Mouse (Mus musculus): Measurements from ENCODE around the gene Asb2. TPM values are rescaled to one million over a fixed set of nuclear protein-coding genes. Genes with fewer than 3 reads are reported as not detected.

Gene Asb2
- polyA plus RNA-seq (2012; rRNA removed): 24.4 and 35.1 TPM in 2 replicates

- 30% methylated on average over 14 of the region's 14 CpGs for WGBS
- no peak for TF ChIP-seq CTCF (IDR thresholded peaks at IDR 0.05; ENCODE audit: insufficient read depth, low read length)
- no peak for TF ChIP-seq POLR2A (IDR thresholded peaks at IDR 0.05; ENCODE audit: borderline replicate concordance, extremely low read depth, low read depth, low read length)
- Histone ChIP-seq H3K4me3 (replicated peaks; ENCODE audit: extremely low read depth, low read depth, low read length) (no peak within 1 kb of the TSS), H3K4me1 (ENCODE audit: control insufficient read depth, insufficient read depth, low read length) (no peaks in the 10 kb centered on the region)
- DNase-seq: no peak
Observed at GRCm38 (mm10) chr12:103355746-103356414, at the start of gene Asb2. Gene Asb2, minus strand, starts transcription at chr12:103356001.

GRCm38 (mm10) chr12:103404131-103404530 is 48.3 kb upstream of the Asb2 start:
- no peak for DNase-seq
- WGBS: 86% methylated on average over 18 of the region's 18 CpGs
- Histone ChIP-seq H3K4me1 (ENCODE audit: control insufficient read depth, insufficient read depth, low read length) (no peaks in the 10 kb centered on the region), H3K4me3 (replicated peaks; ENCODE audit: extremely low read depth, low read depth, low read length) (no peak overlapping the region)
- TF ChIP-seq CTCF (IDR thresholded peaks at IDR 0.05; ENCODE audit: insufficient read depth, low read length) (no peak), POLR2A (IDR thresholded peaks at IDR 0.05; ENCODE audit: borderline replicate concordance, extremely low read depth, low read depth, low read length) (no peak)

GRCm38 (mm10) chr12:103396751-103397150 is 41.0 kb upstream of the Asb2 start:
- no peak for DNase-seq
- no peak overlapping the region for H3K4me3 ChIP-seq (replicated peaks; ENCODE audit: extremely low read depth, low read depth, low read length)
- WGBS: 65% methylated on average over 7 of the region's 7 CpGs
- H3K4me1 ChIP-seq (ENCODE audit: control insufficient read depth, insufficient read depth, low read length): no peaks in the 10 kb centered on the region
- TF ChIP-seq POLR2A (IDR thresholded peaks at IDR 0.05; ENCODE audit: borderline replicate concordance, extremely low read depth, low read depth, low read length): no peak
- no peak for TF ChIP-seq CTCF (IDR thresholded peaks at IDR 0.05; ENCODE audit: insufficient read depth, low read length)

GRCm38 (mm10) chr12:103395486-103396275 is 39.9 kb upstream of the Asb2 start:
- H3K4me1 ChIP-seq (ENCODE audit: control insufficient read depth, insufficient read depth, low read length): no peaks in the 10 kb centered on the region
- no peak for DNase-seq
- 58% methylated on average over 12 of the region's 12 CpGs for WGBS
- TF ChIP-seq CTCF (IDR thresholded peaks at IDR 0.05; ENCODE audit: insufficient read depth, low read length): no peak
- TF ChIP-seq POLR2A (IDR thresholded peaks at IDR 0.05; ENCODE audit: borderline replicate concordance, extremely low read depth, low read depth, low read length): no peak
- H3K4me3 ChIP-seq (replicated peaks; ENCODE audit: extremely low read depth, low read depth, low read length): no peak overlapping the region

GRCm38 (mm10) chr12:103393528-103393927 is 37.7 kb upstream of the Asb2 start:
- Histone ChIP-seq H3K4me3 (replicated peaks; ENCODE audit: extremely low read depth, low read depth, low read length) (no peak overlapping the region), H3K4me1 (ENCODE audit: control insufficient read depth, insufficient read depth, low read length) (no peaks in the 10 kb centered on the region; the same call in none of the 2 replicates)
- no peak for DNase-seq
- WGBS: 46% methylated on average over 6 of the region's 6 CpGs
- TF ChIP-seq POLR2A (IDR thresholded peaks at IDR 0.05; ENCODE audit: borderline replicate concordance, extremely low read depth, low read depth, low read length): no peak
- no peak for TF ChIP-seq CTCF (IDR thresholded peaks at IDR 0.05; ENCODE audit: insufficient read depth, low read length)

GRCm38 (mm10) chr12:103391098-103391497 is 35.3 kb upstream of the Asb2 start:
- H3K4me3 ChIP-seq (replicated peaks; ENCODE audit: extremely low read depth, low read depth, low read length): no peak overlapping the region
- 52% methylated on average over 7 of the region's 7 CpGs for WGBS
- no peak for DNase-seq
- no peaks in the 10 kb centered on the region; the same call in none of the 2 replicates for H3K4me1 ChIP-seq (ENCODE audit: control insufficient read depth, insufficient read depth, low read length)
- TF ChIP-seq POLR2A (IDR thresholded peaks at IDR 0.05; ENCODE audit: borderline replicate concordance, extremely low read depth, low read depth, low read length) (no peak), CTCF (IDR thresholded peaks at IDR 0.05; ENCODE audit: insufficient read depth, low read length) (no peak)

- Histone ChIP-seq H3K4me3 (replicated peaks; ENCODE audit: extremely low read depth, low read depth, low read length) (no peak overlapping the region), H3K4me1 (ENCODE audit: control insufficient read depth, insufficient read depth, low read length) (no peaks in the 10 kb centered on the region; the same call in none of the 2 replicates)
- TF ChIP-seq POLR2A (IDR thresholded peaks at IDR 0.05; ENCODE audit: borderline replicate concordance, extremely low read depth, low read depth, low read length) (no peak), CTCF (IDR thresholded peaks at IDR 0.05; ENCODE audit: insufficient read depth, low read length) (no peak)
- WGBS: 63% methylated on average over 4 of the region's 4 CpGs
- no peak for DNase-seq
Observed at GRCm38 (mm10) chr12:103389982-103390381, 34.2 kb upstream of the Asb2 start.

- TF ChIP-seq CTCF (IDR thresholded peaks at IDR 0.05; ENCODE audit: insufficient read depth, low read length) (no peak), POLR2A (IDR thresholded peaks at IDR 0.05; ENCODE audit: borderline replicate concordance, extremely low read depth, low read depth, low read length) (peak; percentile 19; the same call in 1 of the 2 replicates)
- no peak for DNase-seq
- Histone ChIP-seq H3K4me3 (replicated peaks; ENCODE audit: extremely low read depth, low read depth, low read length) (peak overlapping the region; percentile 70), H3K4me1 (ENCODE audit: control insufficient read depth, insufficient read depth, low read length) (no peaks in the 10 kb centered on the region; the same call in none of the 2 replicates)
- 62% methylated on average over 2 of the region's 2 CpGs for whole genome bisulfite sequencing
Observed at GRCm38 (mm10) chr12:103389348-103389727, 33.5 kb upstream of the Asb2 start.

- Histone ChIP-seq H3K4me1 (ENCODE audit: control insufficient read depth, insufficient read depth, low read length) (no peaks in the 10 kb centered on the region; the same call in none of the 2 replicates), H3K4me3 (replicated peaks; ENCODE audit: extremely low read depth, low read depth, low read length) (peak within 1 kb of the TSS; percentile 70)
- TF ChIP-seq CTCF (IDR thresholded peaks at IDR 0.05; ENCODE audit: insufficient read depth, low read length) (no peak), POLR2A (IDR thresholded peaks at IDR 0.05; ENCODE audit: borderline replicate concordance, extremely low read depth, low read depth, low read length) (peak; percentile 57; the same call in 1 of the 2 replicates)
- DNase-seq: peak; percentile 97
- 1% methylated on average over 58 of the region's 58 CpGs for WGBS
Observed at GRCm38 (mm10) chr12:103388505-103389347, 32.9 kb upstream of the Asb2 start, which contains the start of gene Otub2. Gene Otub2, plus strand, starts transcription at chr12:103388682.
